Mouse (Mus musculus) liver, postnatal 0 days (tissue): ENCODE data around the gene Flt1.

Experiments used
- CTCF ChIP-seq: sonication (generic); IDR thresholded peaks from 2 replicates; pipeline ENCODE4 v1.5.1; 2016; ENCODE audit warnings: antibody characterized with exemption, low read depth
- EP300 ChIP-seq: IDR thresholded peaks from 2 replicates; pipeline ENCODE4 v1.6.1; 2016; ENCODE audit warnings: antibody characterized with exemption, low read depth, mild to moderate bottlenecking

GRCm38 (mm10) chr5:147564140-147564590, 161.6 kb downstream of the Flt1 start:
- TF ChIP-seq CTCF (no peak), EP300 (no peak)
